Mouse (Mus musculus) hindbrain, embryonic 16.5 days (tissue): ENCODE results near the gene Matn4. TPM values are rescaled to one million over a fixed set of nuclear protein-coding genes. Genes with fewer than 3 reads are reported as not detected.
A peak's percentile ranks its signal among the peaks of the same experiment; 100 is the strongest.

Experiments
- ATAC-seq: fragments of 200-750 bp; cut with Nextera tagmentation; 2 replicates; pipeline ENCODE4 v1.8.0; 2017; ENCODE audit warnings: moderate TSS enrichment, moderate library complexity
- H3K27ac ChIP-seq: fragments of 300-500 bp; sonication (generic); 2 replicates; pipeline ENCODE4 v1.5.1; 2014; ENCODE audit warnings: low read depth, mild to moderate bottlenecking, control low read depth, low read length, moderate library complexity
- H3K27me3 ChIP-seq: fragments of 300-500 bp; sonication (generic); replicated peaks from 2 replicates; pipeline ENCODE4 v1.6.1; 2014; ENCODE audit warnings: low read length; ENCODE audit not compliant: control insufficient read depth, insufficient read depth
- H3K36me3 ChIP-seq: fragments of 300-500 bp; sonication (generic); 2 replicates; pipeline ENCODE4 v1.6.1; 2014; ENCODE audit warnings: mild to moderate bottlenecking, low read length, moderate library complexity, mixed read lengths; ENCODE audit not compliant: control insufficient read depth, insufficient read depth
- H3K4me1 ChIP-seq: fragments of 300-500 bp; sonication (generic); 2 replicates; pipeline ENCODE4 v1.6.1; 2014; ENCODE audit warnings: low read depth, low read length; ENCODE audit not compliant: control insufficient read depth, insufficient read depth
- H3K4me2 ChIP-seq: fragments of 300-500 bp; sonication (generic); 2 replicates; pipeline ENCODE4 v1.6.1; 2014; ENCODE audit warnings: mild to moderate bottlenecking, low read length, control low read depth, moderate library complexity
- H3K4me3 ChIP-seq: fragments of 300-500 bp; sonication (generic); 2 replicates; pipeline ENCODE4 v1.5.1; 2014; ENCODE audit warnings: mild to moderate bottlenecking, low read length, control low read depth, moderate library complexity
- H3K9ac ChIP-seq: fragments of 300-500 bp; sonication (generic); 2 replicates; pipeline ENCODE4 v1.6.1; 2014; ENCODE audit warnings: low read depth, mild to moderate bottlenecking, control low read depth, low read length, moderate library complexity
- H3K9me3 ChIP-seq: fragments of 300-500 bp; sonication (generic); 2 replicates; pipeline ENCODE4 v1.6.1; 2014; ENCODE audit warnings: mild to moderate bottlenecking, low read length, moderate library complexity; ENCODE audit not compliant: control insufficient read depth
- WGBS: fragments of 180-500 bp; shearing (Covaris S2); extraction: QIAGEN DNeasy Blood & Tissue Kit; methylation state at CpG from one replicate; pipeline ENCODE4 v1.1.7; 2014; 5-methylcytosine and 5-hydroxymethylcytosine counted together
- polyA plus RNA-seq: library from polyadenylated mRNA; unstranded; fragments of >200 nt; fragmentation: Nextera tagmentation; extraction: Ambion mirVana; gene quantifications from 2 replicates; pipeline ENCODE4 v1.2.1, GENCODE M21; 2015

Matn4 gene
- polyA plus RNA-seq, 1 experiment from 2014 or later: 3.8 TPM

DNA sequence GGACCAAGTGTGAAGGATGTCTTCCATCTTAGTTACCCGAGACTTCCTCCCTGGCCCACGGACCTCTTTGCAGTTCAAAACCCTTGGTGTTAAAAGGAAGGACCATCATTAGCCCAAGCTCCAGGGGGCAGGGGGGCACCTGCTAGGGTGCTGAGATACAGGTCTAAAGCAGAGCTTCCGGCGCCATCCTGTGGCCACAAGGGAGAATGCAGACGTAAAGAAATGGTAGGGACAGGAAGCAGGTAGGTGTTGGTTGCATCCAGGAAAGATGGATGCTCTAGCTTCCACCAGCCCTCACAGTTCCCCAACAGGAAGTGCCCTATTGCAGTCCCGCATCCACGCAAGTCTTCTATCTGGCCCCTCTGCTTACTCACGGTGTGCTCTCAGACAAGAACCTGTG is 18.0 kb downstream of the Matn4 start:
- no peak overlapping the region for H3K9ac ChIP-seq
- H3K4me3 ChIP-seq: no peak overlapping the region
- H3K4me2 ChIP-seq: no peak overlapping the region
- 15% methylated on average over 8 of the region's 8 CpGs for WGBS
- H3K4me1 ChIP-seq: peaks cover 7% of the 10 kb centered on the region
- no peak overlapping the region for H3K27ac ChIP-seq
- H3K36me3 ChIP-seq: no peaks in the 10 kb centered on the region
- ATAC-seq: no peak
- H3K9me3 ChIP-seq: no peaks in the 10 kb centered on the region
- peaks cover 3% of the 10 kb centered on the region; the same call in 1 of the 2 replicates for H3K27me3 ChIP-seq

GRCm38 (mm10) chr2:164385927-164386763 is 18.8 kb downstream of the Matn4 start:
- Histone ChIP-seq H3K27me3 (peaks cover 3% of the 10 kb centered on the region; the same call in 1 of the 2 replicates), H3K4me1 (peaks cover 7% of the 10 kb centered on the region), H3K4me3 (no peak overlapping the region), H3K27ac (no peak overlapping the region), H3K9ac (no peak overlapping the region), H3K9me3 (no peaks in the 10 kb centered on the region), H3K36me3 (no peaks in the 10 kb centered on the region), H3K4me2 (peak overlapping the region; percentile 40)
- peak; percentile 81 for ATAC-seq
- WGBS: 10% methylated on average over 18 of the region's 18 CpGs

GRCm38 (mm10) chr2:164383656-164384399 is 21.1 kb downstream of the Matn4 start:
- Histone ChIP-seq H3K36me3 (no peaks in the 10 kb centered on the region), H3K4me1 (peaks cover 7% of the 10 kb centered on the region), H3K27me3 (peaks cover 3% of the 10 kb centered on the region; the same call in 1 of the 2 replicates), H3K27ac (no peak overlapping the region), H3K4me2 (no peak overlapping the region), H3K9ac (no peak overlapping the region), H3K9me3 (no peaks in the 10 kb centered on the region), H3K4me3 (no peak overlapping the region)
- 40% methylated on average over 11 of the region's 11 CpGs for WGBS
- ATAC-seq: no peak

DNA sequence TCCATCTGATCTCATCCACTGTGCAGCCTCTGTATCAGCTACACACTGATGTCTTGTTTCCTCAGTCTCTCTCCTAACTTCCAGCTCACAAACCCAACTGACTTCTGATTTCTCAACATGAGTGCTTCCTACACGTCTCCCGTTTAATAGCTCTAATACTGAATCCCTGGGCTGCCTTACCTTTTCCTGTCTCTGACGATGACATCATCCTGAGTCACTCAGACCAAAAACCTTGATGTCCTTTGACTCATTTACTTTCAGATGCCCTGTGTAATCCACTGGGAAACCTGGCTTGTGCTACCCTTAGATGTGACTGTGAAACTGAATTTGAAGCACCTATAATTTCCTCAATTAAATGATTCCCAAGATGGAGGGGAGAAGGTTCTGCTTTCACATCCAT is 22.0 kb downstream of the Matn4 start:
- H3K36me3 ChIP-seq: no peaks in the 10 kb centered on the region
- no peak overlapping the region for H3K27ac ChIP-seq
- no peak for ATAC-seq
- no peak overlapping the region for H3K4me3 ChIP-seq
- H3K9me3 ChIP-seq: no peaks in the 10 kb centered on the region
- WGBS: 88% methylated on average over 3 of the region's 3 CpGs
- H3K9ac ChIP-seq: no peak overlapping the region
- H3K4me1 ChIP-seq: peaks cover 7% of the 10 kb centered on the region
- H3K27me3 ChIP-seq: peaks cover 3% of the 10 kb centered on the region; the same call in 1 of the 2 replicates
- no peak overlapping the region for H3K4me2 ChIP-seq

DNA sequence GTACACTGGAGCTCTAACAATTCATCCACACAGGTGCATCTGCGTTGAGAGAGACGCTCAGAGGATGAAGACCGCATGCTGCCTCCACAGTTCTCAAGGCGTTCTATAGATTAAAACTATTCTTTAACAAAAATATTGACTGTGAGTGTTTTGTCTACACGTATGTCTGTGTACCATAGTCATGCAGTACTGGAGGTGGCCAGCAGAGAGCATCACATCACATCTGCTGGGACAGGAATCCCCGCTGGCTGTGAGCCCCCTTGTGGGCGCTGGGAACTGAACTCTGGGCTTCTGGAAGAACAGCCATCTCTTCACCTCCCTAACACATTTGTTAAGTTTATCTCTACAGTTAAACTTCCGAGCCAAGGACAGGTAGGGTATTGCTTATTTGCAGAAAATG is 23.2 kb downstream of the Matn4 start:
- H3K4me1 ChIP-seq: peaks cover 7% of the 10 kb centered on the region
- ATAC-seq: no peak
- 77% methylated on average over 8 of the region's 8 CpGs for WGBS

DNA sequence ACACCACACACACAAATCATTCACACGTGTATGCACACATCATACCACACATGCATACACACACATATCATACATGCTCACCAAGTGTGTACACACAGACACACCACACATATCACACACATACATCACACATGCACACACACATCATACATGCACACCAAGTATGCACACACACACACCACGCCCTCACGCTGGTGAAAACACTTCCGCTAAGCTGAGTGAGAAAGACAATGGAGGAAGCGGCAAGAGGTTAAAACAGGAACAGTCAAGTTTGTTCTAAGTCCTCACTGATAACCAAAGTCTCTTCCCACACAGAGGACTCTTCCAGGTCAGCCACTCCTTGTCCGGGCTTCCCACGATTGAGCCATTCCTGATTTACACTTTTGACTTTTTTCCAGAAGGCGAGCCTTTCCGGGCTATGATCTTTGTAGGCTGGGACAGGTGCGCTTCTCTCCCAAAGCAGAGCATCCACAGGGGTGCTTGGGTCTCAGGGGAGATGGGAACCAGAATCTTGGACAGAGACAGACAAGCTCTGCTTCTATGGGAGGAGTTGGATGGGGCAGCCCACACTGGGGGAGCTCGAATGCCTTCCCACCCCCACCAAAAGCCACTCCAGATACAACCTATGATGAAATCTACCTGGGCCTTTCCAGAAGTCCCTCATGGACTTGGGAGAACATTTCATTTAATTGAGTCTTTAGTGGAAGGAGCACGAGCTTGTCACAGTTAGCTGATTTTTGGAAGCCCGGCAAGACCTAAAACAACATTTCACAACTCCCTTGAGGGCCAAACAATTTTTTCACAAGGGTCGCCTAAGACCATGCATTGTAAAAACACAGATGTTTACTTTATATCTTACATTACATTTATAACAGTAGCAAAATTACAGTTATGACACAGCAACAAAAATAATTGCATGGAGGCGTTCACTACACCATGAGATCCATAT is 27.2 kb downstream of the Matn4 start:
- H3K4me1 ChIP-seq: no peaks in the 10 kb centered on the region
- H3K27me3 ChIP-seq: no peaks in the 10 kb centered on the region
- ATAC-seq: no peak
- WGBS: 91% methylated on average over 15 of the region's 15 CpGs
- no peak overlapping the region for H3K4me2 ChIP-seq
- no peak overlapping the region for H3K9ac ChIP-seq
- H3K4me3 ChIP-seq: no peak overlapping the region
- no peaks in the 10 kb centered on the region for H3K9me3 ChIP-seq
- H3K27ac ChIP-seq: no peak overlapping the region
- no peaks in the 10 kb centered on the region for H3K36me3 ChIP-seq

More for the DNA sequence above, 23.2 kb downstream of the Matn4 start:
- H3K9ac ChIP-seq: no peak overlapping the region
- H3K27ac ChIP-seq: no peak overlapping the region
- H3K9me3 ChIP-seq: no peaks in the 10 kb centered on the region
- no peak overlapping the region for H3K4me3 ChIP-seq
- H3K4me2 ChIP-seq: no peak overlapping the region
- H3K27me3 ChIP-seq: no peaks in the 10 kb centered on the region
- no peaks in the 10 kb centered on the region for H3K36me3 ChIP-seq

- Histone ChIP-seq H3K4me2 (no peak overlapping the region), H3K4me3 (no peak overlapping the region), H3K9ac (no peak overlapping the region), H3K9me3 (no peaks in the 10 kb centered on the region), H3K36me3 (no peaks in the 10 kb centered on the region), H3K4me1 (no peaks in the 10 kb centered on the region), H3K27me3 (no peaks in the 10 kb centered on the region), H3K27ac (no peak overlapping the region)
- WGBS: 54% methylated on average over 4 of the region's 4 CpGs
- no peak for ATAC-seq
Observed at GRCm38 (mm10) chr2:164373187-164373586, 31.8 kb downstream of the Matn4 start.

DNA sequence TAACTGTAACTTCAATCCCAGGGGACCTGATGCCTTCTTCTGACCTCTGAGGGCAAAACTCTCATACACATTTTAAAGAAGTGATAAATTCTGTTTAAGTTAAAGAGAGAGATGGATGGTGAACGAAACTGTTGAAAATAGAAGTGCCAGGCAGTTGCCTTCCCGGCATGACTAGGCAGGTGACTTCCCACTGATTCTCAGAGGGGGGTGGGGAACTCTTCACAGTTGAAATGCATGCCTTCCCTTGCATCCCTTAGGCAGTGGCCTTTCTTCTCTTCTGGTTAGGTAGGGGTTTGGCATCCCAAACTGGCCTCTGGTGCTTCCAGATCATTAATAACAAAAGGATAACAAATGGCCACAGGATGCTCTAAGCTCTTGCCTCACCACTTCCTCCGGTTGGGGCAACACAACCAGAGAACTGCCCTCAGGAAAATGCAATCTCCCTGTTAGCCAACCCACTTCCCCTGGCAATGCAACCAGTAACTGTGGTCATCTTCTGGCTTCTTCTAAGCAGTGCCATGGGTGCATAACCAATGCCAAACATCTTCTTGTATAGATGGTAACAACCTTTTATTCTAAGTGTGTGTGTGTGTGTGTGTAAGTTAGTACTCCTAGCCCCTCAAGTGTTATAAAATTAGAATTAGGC is 32.4 kb downstream of the Matn4 start:
- Histone ChIP-seq H3K4me2 (no peak overlapping the region), H3K27ac (no peak overlapping the region), H3K4me1 (no peaks in the 10 kb centered on the region), H3K36me3 (no peaks in the 10 kb centered on the region), H3K9ac (no peak overlapping the region), H3K4me3 (no peak overlapping the region), H3K27me3 (no peaks in the 10 kb centered on the region), H3K9me3 (no peaks in the 10 kb centered on the region)
- WGBS: 38% methylated on average over 3 of the region's 3 CpGs
- no peak for ATAC-seq
